In the genomic region with DNA sequence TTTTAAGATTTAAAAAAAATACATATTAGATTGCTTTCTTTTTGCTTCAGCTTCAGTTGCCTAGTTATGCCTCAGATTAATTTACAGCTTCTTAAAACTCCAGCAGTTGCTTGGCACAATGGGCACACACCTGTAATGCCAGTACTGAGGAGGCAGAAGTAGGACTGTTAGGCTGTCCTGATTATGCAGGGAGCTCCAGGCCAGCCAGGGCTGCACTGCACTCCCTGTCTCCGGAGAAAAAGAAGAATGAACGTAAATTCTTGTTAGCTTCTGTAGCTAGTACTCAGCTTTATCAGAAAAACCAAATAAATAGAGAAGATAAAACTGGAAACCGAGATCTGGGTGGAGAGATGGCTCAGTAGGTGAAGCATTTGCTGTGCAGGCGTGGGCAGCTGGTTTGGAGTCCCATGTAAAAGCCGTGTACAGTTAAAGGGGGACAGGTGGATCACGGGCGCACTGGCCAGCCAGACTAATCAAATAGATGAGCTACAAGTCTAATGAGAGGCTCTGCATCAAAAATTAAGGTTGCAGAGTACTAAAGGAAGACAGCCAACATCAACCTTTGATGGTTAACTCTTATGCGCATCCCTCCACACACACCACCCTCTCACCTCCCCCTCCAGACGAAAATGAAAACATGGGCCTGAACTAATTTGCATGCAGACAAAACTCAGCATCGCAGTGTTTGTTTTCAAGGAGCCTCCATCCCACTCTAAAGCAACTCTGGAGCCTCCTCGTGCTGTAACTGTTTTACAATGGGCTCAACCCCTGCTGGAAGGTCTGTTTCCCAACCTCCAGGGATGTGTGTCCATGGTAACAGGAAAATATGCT, we compare ENCODE assay signal across 9 mouse cellular contexts. TPM values are rescaled to one million over a fixed set of nuclear protein-coding genes. Genes with fewer than 3 reads are reported as not detected.
DNase-seq lines count a peak whose midpoint lies in the region; ATAC-seq lines count a peak whose summit lies in the region.
"Had no signal": no experiment of that assay in that cellular context is flagged by ENCODE, and none has a peak within 500 bp of the region (broad histone marks: within the 10 kb centered on the region; RNA-seq: fewer than 3 reads in every experiment).

No protein-coding gene starts in this region.

- ATAC-seq in limb, embryonic 12.5 days (ENCODE audit: insufficient number of reproducible peaks, insufficient read depth, low FRiP score, low TSS enrichment, low read depth): no peak
- ATAC-seq in embryonic facial prominence, embryonic 14.5 days (ENCODE audit: low read depth): peak; percentile 71; the same call in 1 of the 2 replicates
- peak; percentile 93 for ATAC-seq in hindbrain, embryonic 11.5 days (ENCODE audit: low FRiP score)
- ATAC-seq in neural tube, embryonic 13.5 days (ENCODE audit: low read depth): peak; percentile 85
- ATAC-seq in monocyte, adult 5-6 weeks (replicated peaks; ENCODE audit: insufficient number of reproducible peaks, low FRiP score, low TSS enrichment, poor library complexity, severe bottlenecking): no peak

- H3K4me3 ChIP-seq in limb, embryonic 12.5 days (replicated peaks): no peak overlapping the region
- no peak overlapping the region for H3K4me3 ChIP-seq in limb, embryonic 10.5 days
- no peak overlapping the region for H3K4me3 ChIP-seq in embryonic facial prominence, embryonic 14.5 days (ENCODE audit: low read depth, low read length)
- no peak overlapping the region for H3K4me3 ChIP-seq in hindbrain, embryonic 11.5 days (ENCODE audit: low read depth, low read length)
- H3K4me3 ChIP-seq in neural tube, embryonic 13.5 days: no peak overlapping the region

- no peak overlapping the region for H3K27ac ChIP-seq in limb, embryonic 12.5 days
- no peak overlapping the region for H3K27ac ChIP-seq in limb, embryonic 10.5 days
- H3K27ac ChIP-seq in embryonic facial prominence, embryonic 14.5 days (replicated peaks; ENCODE audit: low read depth, low read length): no peak overlapping the region
- H3K27ac ChIP-seq in hindbrain, embryonic 11.5 days (ENCODE audit: low read depth, low read length): peak overlapping the region; percentile 79
- H3K27ac ChIP-seq in neural tube, embryonic 13.5 days (replicated peaks): peak overlapping the region; percentile 82
- H3K27ac ChIP-seq: liver, embryonic 14.5 days had no signal

- no peaks in the 10 kb centered on the region for H3K9me3 ChIP-seq in limb, embryonic 12.5 days
- no peaks in the 10 kb centered on the region for H3K9me3 ChIP-seq in limb, embryonic 10.5 days (replicated peaks)
- no peaks in the 10 kb centered on the region for H3K9me3 ChIP-seq in embryonic facial prominence, embryonic 14.5 days (ENCODE audit: control insufficient read depth, low read length)
- H3K9me3 ChIP-seq in hindbrain, embryonic 11.5 days (ENCODE audit: control insufficient read depth, low read length): no peaks in the 10 kb centered on the region
- H3K9me3 ChIP-seq in neural tube, embryonic 13.5 days: no peaks in the 10 kb centered on the region

- no peak for DNase-seq in limb, embryonic 10.5 days (ENCODE audit: low spot score)
- peak; percentile 59 for DNase-seq in embryonic facial prominence, embryonic 14.5 days (ENCODE audit: low spot score)
- DNase-seq in hindbrain, embryonic 11.5 days (ENCODE audit: low spot score): peak; percentile 81
- no peak for DNase-seq in ovary, postnatal 10 days (ENCODE audit: low spot score)
- DNase-seq: gastrocnemius, postnatal 25 days had no signal

- H3K27me3 ChIP-seq in limb, embryonic 12.5 days: 0 out of 2 replicates have a peak, but pooled peaks cover 3% of the 10 kb centered on the region
- H3K27me3 ChIP-seq in limb, embryonic 10.5 days (ENCODE audit: low read depth, poor library complexity, severe bottlenecking): no peaks in the 10 kb centered on the region
- no peaks in the 10 kb centered on the region for H3K27me3 ChIP-seq in embryonic facial prominence, embryonic 14.5 days (replicated peaks; ENCODE audit: control insufficient read depth, insufficient read depth, low read length)
- H3K27me3 ChIP-seq in hindbrain, embryonic 11.5 days (ENCODE audit: control insufficient read depth, insufficient read depth, low read length): no peaks in the 10 kb centered on the region
- no peaks in the 10 kb centered on the region for H3K27me3 ChIP-seq in neural tube, embryonic 13.5 days

- H3K4me2 ChIP-seq in limb, embryonic 12.5 days: peak overlapping the region; percentile 19; the same call in 1 of the 2 replicates
- 0 out of 2 replicates have a peak overlapping the region, but pooled peaks have one; percentile 12 for H3K4me2 ChIP-seq in embryonic facial prominence, embryonic 14.5 days (ENCODE audit: low read depth, low read length)
- peak overlapping the region; percentile 21; the same call in 1 of the 2 replicates for H3K4me2 ChIP-seq in hindbrain, embryonic 11.5 days (replicated peaks; ENCODE audit: low read depth, low read length)
- H3K4me2 ChIP-seq in neural tube, embryonic 13.5 days: peak overlapping the region; percentile 30

- H3K4me1 ChIP-seq in limb, embryonic 12.5 days (replicated peaks): peaks cover 9% of the 10 kb centered on the region; the same call in 1 of the 2 replicates
- peaks cover 8% of the 10 kb centered on the region for H3K4me1 ChIP-seq in limb, embryonic 10.5 days
- H3K4me1 ChIP-seq in embryonic facial prominence, embryonic 14.5 days (ENCODE audit: control insufficient read depth, insufficient read depth, low read length): 0 out of 2 replicates have a peak, but pooled peaks cover 3% of the 10 kb centered on the region
- 0 out of 2 replicates have a peak, but pooled peaks cover 3% of the 10 kb centered on the region for H3K4me1 ChIP-seq in hindbrain, embryonic 11.5 days (replicated peaks; ENCODE audit: control insufficient read depth, insufficient read depth, low read length)
- H3K4me1 ChIP-seq in neural tube, embryonic 13.5 days (replicated peaks): peaks cover 15% of the 10 kb centered on the region

- WGBS in limb, embryonic 12.5 days: 52% methylated on average over 11 of the region's 11 CpGs
- 52% methylated on average over 11 of the region's 11 CpGs for WGBS in limb, embryonic 10.5 days
- WGBS in embryonic facial prominence, embryonic 14.5 days: 38% methylated on average over 11 of the region's 11 CpGs
- WGBS in hindbrain, embryonic 11.5 days: 21% methylated on average over 11 of the region's 11 CpGs
- WGBS in neural tube, embryonic 13.5 days: 15% methylated on average over 11 of the region's 11 CpGs

- H3K36me3 ChIP-seq in limb, embryonic 12.5 days: no peaks in the 10 kb centered on the region
- H3K36me3 ChIP-seq in limb, embryonic 10.5 days: no peaks in the 10 kb centered on the region
- H3K36me3 ChIP-seq in embryonic facial prominence, embryonic 14.5 days (ENCODE audit: control insufficient read depth, insufficient read depth, low read length): no peaks in the 10 kb centered on the region
- no peaks in the 10 kb centered on the region for H3K36me3 ChIP-seq in hindbrain, embryonic 11.5 days (ENCODE audit: control insufficient read depth, insufficient read depth, low read length)
- H3K36me3 ChIP-seq in neural tube, embryonic 13.5 days: no peaks in the 10 kb centered on the region

- no peak overlapping the region for H3K9ac ChIP-seq in limb, embryonic 12.5 days (replicated peaks)
- no peak overlapping the region for H3K9ac ChIP-seq in embryonic facial prominence, embryonic 14.5 days (ENCODE audit: low read depth, low read length)
- peak overlapping the region; percentile 4; the same call in 1 of the 2 replicates for H3K9ac ChIP-seq in hindbrain, embryonic 11.5 days (ENCODE audit: low read depth, low read length)
- H3K9ac ChIP-seq in neural tube, embryonic 13.5 days: no peak overlapping the region
- H3K9ac ChIP-seq: liver, embryonic 14.5 days had no signal

RNA-seq across cellular contexts. Expression of gene Tppp3, which starts 25.8 kb away (rescaled TPM):
- polyA plus RNA-seq in limb, embryonic 12.5 days (2016; fragmentation: Nextera tagmentation; extraction: Ambion mirVana): 25.3 and 28.9 TPM in 2 replicates
- polyA plus RNA-seq in limb, embryonic 10.5 days (2016; fragmentation: Nextera tagmentation; extraction: Ambion mirVana): 8.4 and 13.5 TPM in 2 replicates
- 186 and 243 TPM in 2 replicates for polyA plus RNA-seq in embryonic facial prominence, embryonic 14.5 days (2014; fragmentation: Nextera tagmentation; extraction: Ambion mirVana)
- polyA plus RNA-seq in hindbrain, embryonic 11.5 days (2014; fragmentation: Nextera tagmentation; extraction: Ambion mirVana): 206 and 218 TPM in 2 replicates
- 239 and 296 TPM in 2 replicates for polyA plus RNA-seq in neural tube, embryonic 13.5 days (2015; fragmentation: Nextera tagmentation; extraction: Ambion mirVana)
- total RNA-seq in monocyte, adult 5-6 weeks (2017): 164 to 258 TPM (median 248 TPM) in 3 replicates

RNA-seq across cellular contexts. Expression of gene Lrrc36, which starts 32.1 kb away (rescaled TPM):
- polyA plus RNA-seq in limb, embryonic 12.5 days (2016; fragmentation: Nextera tagmentation; extraction: Ambion mirVana): 0.12 and 0.39 TPM in 2 replicates
- polyA plus RNA-seq in limb, embryonic 10.5 days (2016; fragmentation: Nextera tagmentation; extraction: Ambion mirVana): not detected in 2 replicates
- polyA plus RNA-seq in embryonic facial prominence, embryonic 14.5 days (2014; fragmentation: Nextera tagmentation; extraction: Ambion mirVana): 0.46 and 0.58 TPM in 2 replicates
- polyA plus RNA-seq in hindbrain, embryonic 11.5 days (2014; fragmentation: Nextera tagmentation; extraction: Ambion mirVana): 2.8 and 3.0 TPM in 2 replicates
- polyA plus RNA-seq in neural tube, embryonic 13.5 days (2015; fragmentation: Nextera tagmentation; extraction: Ambion mirVana): 0.65 and 0.92 TPM in 2 replicates
- not detected in 3 replicates for total RNA-seq in monocyte, adult 5-6 weeks (2017)

RNA-seq across cellular contexts. Expression of gene Kctd19, which starts 32.2 kb away (rescaled TPM):
- polyA plus RNA-seq in limb, embryonic 12.5 days (2016; fragmentation: Nextera tagmentation; extraction: Ambion mirVana): not detected in 2 replicates
- polyA plus RNA-seq in limb, embryonic 10.5 days (2016; fragmentation: Nextera tagmentation; extraction: Ambion mirVana): not detected in 2 replicates
- not detected in 2 replicates for polyA plus RNA-seq in embryonic facial prominence, embryonic 14.5 days (2014; fragmentation: Nextera tagmentation; extraction: Ambion mirVana)
- polyA plus RNA-seq in hindbrain, embryonic 11.5 days (2014; fragmentation: Nextera tagmentation; extraction: Ambion mirVana): 0.14 TPM in 1 of 2 replicates, not detected in the other
- not detected in 2 replicates for polyA plus RNA-seq in neural tube, embryonic 13.5 days (2015; fragmentation: Nextera tagmentation; extraction: Ambion mirVana)
- 0.32 TPM in 1 of 3 replicates, not detected in the others for total RNA-seq in monocyte, adult 5-6 weeks (2017)
- total RNA-seq: gastrocnemius, postnatal 25 days had no signal
- polyA plus RNA-seq: liver, embryonic 14.5 days had no signal

RNA-seq across cellular contexts. Expression of gene Zdhhc1, which starts 51.2 kb away (rescaled TPM):
- polyA plus RNA-seq in limb, embryonic 12.5 days (2016; fragmentation: Nextera tagmentation; extraction: Ambion mirVana): 34.8 and 36.9 TPM in 2 replicates
- 18.9 and 25.3 TPM in 2 replicates for polyA plus RNA-seq in limb, embryonic 10.5 days (2016; fragmentation: Nextera tagmentation; extraction: Ambion mirVana)
- 30.1 and 38.6 TPM in 2 replicates for polyA plus RNA-seq in embryonic facial prominence, embryonic 14.5 days (2014; fragmentation: Nextera tagmentation; extraction: Ambion mirVana)
- 19.0 and 19.7 TPM in 2 replicates for polyA plus RNA-seq in hindbrain, embryonic 11.5 days (2014; fragmentation: Nextera tagmentation; extraction: Ambion mirVana)
- 27.8 and 31.9 TPM in 2 replicates for polyA plus RNA-seq in neural tube, embryonic 13.5 days (2015; fragmentation: Nextera tagmentation; extraction: Ambion mirVana)
- total RNA-seq in monocyte, adult 5-6 weeks (2017): 0.43 to 0.49 TPM (median 0.48 TPM) in 3 replicates

Comparison
In these comparisons a context has a peak if more than half of its experiments do, and no peak if none do; other contexts are left out.
1. ATAC-seq: peak in embryonic facial prominence, embryonic 14.5 days (single experiment), hindbrain, embryonic 11.5 days (single experiment) and neural tube, embryonic 13.5 days (single experiment); none in limb, embryonic 12.5 days (single experiment) and monocyte, adult 5-6 weeks (single experiment).
2. H3K27ac ChIP-seq: peak in hindbrain, embryonic 11.5 days (single experiment) and neural tube, embryonic 13.5 days (single experiment); none in limb, embryonic 12.5 days (single experiment), limb, embryonic 10.5 days (single experiment) and embryonic facial prominence, embryonic 14.5 days (single experiment).
3. DNase-seq: peak in embryonic facial prominence, embryonic 14.5 days (single experiment) and hindbrain, embryonic 11.5 days (single experiment); none in limb, embryonic 10.5 days (single experiment) and ovary, postnatal 10 days (single experiment).
4. Peak in every context shown above with its lines, with median percentiles within 50 percentile points of each other: H3K4me2 ChIP-seq.